Comparison of ENCODE assay signal across 8 mouse cellular contexts in genomic region chr4:108834971-108835311, GRCm38 (mm10). TPM values are rescaled to one million over a fixed set of nuclear protein-coding genes. Genes with fewer than 3 reads are reported as not detected.
A peak's percentile ranks its signal among the peaks of the same experiment; 100 is the strongest.
DNase-seq lines count a peak whose midpoint lies in the region; ATAC-seq and TF ChIP-seq lines count a peak whose summit lies in the region.

No protein-coding gene starts in this region.

- no peaks in the 10 kb centered on the region for H3K9me3 ChIP-seq in hindbrain, embryonic 11.5 days (ENCODE audit: control insufficient read depth, low read length)
- no peaks in the 10 kb centered on the region for H3K9me3 ChIP-seq in liver, postnatal 0 days (ENCODE audit: low read length)

- H3K27me3 ChIP-seq in spleen, adult 2 months (ENCODE audit: control insufficient read depth, insufficient read depth, low read length), result no peaks in the 10 kb centered on the region
- no peaks in the 10 kb centered on the region for H3K27me3 ChIP-seq in hindbrain, embryonic 11.5 days (ENCODE audit: control insufficient read depth, insufficient read depth, low read length)
- H3K27me3 ChIP-seq in liver, postnatal 0 days (ENCODE audit: insufficient read depth, low read length), result no peaks in the 10 kb centered on the region
- H3K27me3 ChIP-seq in splenic B cell, adult 2 months (ENCODE audit: control insufficient read depth, insufficient read depth, low read length, poor library complexity, severe bottlenecking), result no peaks in the 10 kb centered on the region

- peaks cover 2% of the 10 kb centered on the region; the same call in 1 of the 2 replicates for H3K36me3 ChIP-seq in spleen, adult 2 months (ENCODE audit: control insufficient read depth, insufficient read depth, low read length)
- no peaks in the 10 kb centered on the region for H3K36me3 ChIP-seq in hindbrain, embryonic 11.5 days (ENCODE audit: control insufficient read depth, insufficient read depth, low read length)
- H3K36me3 ChIP-seq in liver, postnatal 0 days (replicated peaks; ENCODE audit: insufficient read depth, low read length), result peaks cover 3% of the 10 kb centered on the region; the same call in 1 of the 2 replicates
- H3K36me3 ChIP-seq in splenic B cell, adult 2 months (ENCODE audit: control insufficient read depth, insufficient read depth, low read length, poor library complexity, severe bottlenecking), result no peaks in the 10 kb centered on the region

- peak overlapping the region; percentile 99 for H3K9ac ChIP-seq in hindbrain, embryonic 11.5 days (ENCODE audit: low read depth, low read length)
- peak overlapping the region; percentile 98 for H3K9ac ChIP-seq in liver, postnatal 0 days (replicated peaks)

- no peak overlapping the region for H3K27ac ChIP-seq in spleen, adult 2 months (ENCODE audit: insufficient read depth, low read length)
- peak overlapping the region; percentile 98 for H3K27ac ChIP-seq in hindbrain, embryonic 11.5 days (ENCODE audit: low read depth, low read length)
- peak overlapping the region; percentile 94 for H3K27ac ChIP-seq in liver, postnatal 0 days (ENCODE audit: low read depth)

- H3K4me2 ChIP-seq in hindbrain, embryonic 11.5 days (replicated peaks; ENCODE audit: low read depth, low read length), result peak overlapping the region; percentile 68
- peak overlapping the region; percentile 95 for H3K4me2 ChIP-seq in liver, postnatal 0 days (ENCODE audit: low read depth, low read length)

- peak overlapping the region; percentile 82 for H3K4me3 ChIP-seq in spleen, adult 2 months (ENCODE audit: extremely low read depth, insufficient read depth, insufficient read length)
- H3K4me3 ChIP-seq in hindbrain, embryonic 11.5 days (ENCODE audit: low read depth, low read length), result peak overlapping the region; percentile 97
- peak overlapping the region; percentile 99 for H3K4me3 ChIP-seq in liver, postnatal 0 days (ENCODE audit: low read depth, low read length)

- no peak for TF ChIP-seq CTCF in spleen, adult 2 months (IDR thresholded peaks at IDR 0.05; ENCODE audit: extremely low read depth, insufficient read depth, insufficient read length, insufficient replicate concordance)
- TF ChIP-seq CTCF in liver, postnatal 0 days (IDR thresholded peaks at IDR 0.05; ENCODE audit: low read depth), result no peak

- no peak for ATAC-seq in hindbrain, embryonic 11.5 days (ENCODE audit: low FRiP score)
- ATAC-seq in liver, postnatal 0 days, result no peak
- ATAC-seq in granulocyte monocyte progenitor cell, adult 5-6 weeks (replicated peaks; ENCODE audit: poor library complexity, severe bottlenecking), result no peak

- peaks cover 5% of the 10 kb centered on the region; the same call in 1 of the 2 replicates for H3K4me1 ChIP-seq in spleen, adult 2 months (ENCODE audit: control insufficient read depth, insufficient read depth, insufficient read length)
- peaks cover 4% of the 10 kb centered on the region; the same call in 1 of the 2 replicates for H3K4me1 ChIP-seq in hindbrain, embryonic 11.5 days (replicated peaks; ENCODE audit: control insufficient read depth, insufficient read depth, low read length)
- peaks cover 9% of the 10 kb centered on the region for H3K4me1 ChIP-seq in liver, postnatal 0 days (ENCODE audit: insufficient read depth)

- no peak for DNase-seq in spleen, adult 2 months (ENCODE audit: low read depth in 1 of 2, low spot score in 2 of 2)
- DNase-seq in spleen, postnatal 14 days (ENCODE audit: low spot score in 2 of 2), result no peak
- DNase-seq in cerebellum, postnatal 25 days, result peak; percentile 19 to 41
- DNase-seq in hindbrain, embryonic 11.5 days (ENCODE audit: low spot score), result peak; percentile 39
- DNase-seq in liver, postnatal 0 days, result no peak
- peak; percentile 9 for DNase-seq in splenic B cell, adult 2 months (ENCODE audit: low read depth, low spot score)
- no peak for DNase-seq in ovary, postnatal 14 days (ENCODE audit: low spot score)

- TF ChIP-seq EP300 in liver, postnatal 0 days (IDR thresholded peaks at IDR 0.05; ENCODE audit: low read depth), result no peak

- 1% methylated on average over 15 of the region's 15 CpGs for WGBS in spleen, adult 2 months
- WGBS in hindbrain, embryonic 11.5 days, result under 1% methylated on average over 15 of the region's 15 CpGs
- WGBS in liver, postnatal 0 days (ENCODE audit: insufficient replicate concordance), result 0% methylated on average over 15 of the region's 15 CpGs

- no peak for TF ChIP-seq POLR2A in spleen, adult 2 months (IDR thresholded peaks at IDR 0.05; ENCODE audit: low read depth, low read length)

RNA-seq across cellular contexts. Expression of gene Txndc12, which starts 0.5 kb away (rescaled TPM):
- polyA plus RNA-seq in spleen, adult 2 months (2012; rRNA removed), result 5.9 and 6.7 TPM in 2 replicates
- 111 and 115 TPM in 2 replicates for polyA plus RNA-seq in hindbrain, embryonic 11.5 days (2014; fragmentation: Nextera tagmentation; extraction: Ambion mirVana)
- polyA plus RNA-seq in liver, postnatal 0 days (2015; fragmentation: Nextera tagmentation; extraction: Ambion mirVana), result 43.1 and 44.2 TPM in 2 replicates
- 58.9 and 92.9 TPM in 2 replicates for total RNA-seq in granulocyte monocyte progenitor cell, adult 5-6 weeks (2014; fragmentation: Nextera tagmentation)
- 101 and 120 TPM in 2 replicates for total RNA-seq in granulocyte monocyte progenitor cell, adult 5-6 weeks (2017)

RNA-seq across cellular contexts. Expression of gene Btf3l4, which starts 1.5 kb away (rescaled TPM):
- polyA plus RNA-seq in spleen, adult 2 months (2012; rRNA removed), result 5.2 and 6.1 TPM in 2 replicates
- 251 and 269 TPM in 2 replicates for polyA plus RNA-seq in hindbrain, embryonic 11.5 days (2014; fragmentation: Nextera tagmentation; extraction: Ambion mirVana)
- 56.9 and 64.1 TPM in 2 replicates for polyA plus RNA-seq in liver, postnatal 0 days (2015; fragmentation: Nextera tagmentation; extraction: Ambion mirVana)
- total RNA-seq in granulocyte monocyte progenitor cell, adult 5-6 weeks (2014; fragmentation: Nextera tagmentation), result 35.0 and 41.2 TPM in 2 replicates
- 51.4 and 75.1 TPM in 2 replicates for total RNA-seq in granulocyte monocyte progenitor cell, adult 5-6 weeks (2017)

RNA-seq across cellular contexts. Expression of gene Kti12, which starts 12.6 kb away (rescaled TPM):
- polyA plus RNA-seq in spleen, adult 2 months (2012; rRNA removed), result 32.7 and 44.2 TPM in 2 replicates
- 40.5 and 44.1 TPM in 2 replicates for polyA plus RNA-seq in hindbrain, embryonic 11.5 days (2014; fragmentation: Nextera tagmentation; extraction: Ambion mirVana)
- polyA plus RNA-seq in liver, postnatal 0 days (2015; fragmentation: Nextera tagmentation; extraction: Ambion mirVana), result 27.6 and 29.6 TPM in 2 replicates
- total RNA-seq in granulocyte monocyte progenitor cell, adult 5-6 weeks (2014; fragmentation: Nextera tagmentation), result 33.0 and 44.0 TPM in 2 replicates
- 21.2 and 29.6 TPM in 2 replicates for total RNA-seq in granulocyte monocyte progenitor cell, adult 5-6 weeks (2017)

RNA-seq across cellular contexts. Expression of gene A730015C16Rik, which starts 13.5 kb away (rescaled TPM):
- polyA plus RNA-seq in spleen, adult 2 months (2012; rRNA removed), result 0.14 TPM in 1 of 2 replicates, not detected in the other
- polyA plus RNA-seq in hindbrain, embryonic 11.5 days (2014; fragmentation: Nextera tagmentation; extraction: Ambion mirVana), result 1.5 and 3.3 TPM in 2 replicates
- 0.27 and 0.72 TPM in 2 replicates for polyA plus RNA-seq in liver, postnatal 0 days (2015; fragmentation: Nextera tagmentation; extraction: Ambion mirVana)
- total RNA-seq in granulocyte monocyte progenitor cell, adult 5-6 weeks (2014; fragmentation: Nextera tagmentation), result not detected in 2 replicates
- 0.65 and 3.2 TPM in 2 replicates for total RNA-seq in granulocyte monocyte progenitor cell, adult 5-6 weeks (2017)

RNA-seq across cellular contexts. Expression of gene Rab3b, which starts 43.9 kb away (rescaled TPM):
- polyA plus RNA-seq in spleen, adult 2 months (2012; rRNA removed), result 0.58 and 0.81 TPM in 2 replicates
- 35.3 and 36.4 TPM in 2 replicates for polyA plus RNA-seq in hindbrain, embryonic 11.5 days (2014; fragmentation: Nextera tagmentation; extraction: Ambion mirVana)
- polyA plus RNA-seq in liver, postnatal 0 days (2015; fragmentation: Nextera tagmentation; extraction: Ambion mirVana), result 3.9 and 4.3 TPM in 2 replicates
- total RNA-seq in granulocyte monocyte progenitor cell, adult 5-6 weeks (2014; fragmentation: Nextera tagmentation), result not detected in 2 replicates
- total RNA-seq in granulocyte monocyte progenitor cell, adult 5-6 weeks (2017), result 4.8 TPM in 1 of 2 replicates, not detected in the other

Comparison
In these comparisons a context has a peak if more than half of its experiments do, and no peak if none do; other contexts are left out.
1. DNase-seq: peak in cerebellum, postnatal 25 days (2 of 2), hindbrain, embryonic 11.5 days (single experiment) and splenic B cell, adult 2 months (single experiment); none in spleen, adult 2 months (0 of 2), spleen, postnatal 14 days (0 of 2), liver, postnatal 0 days (single experiment) and ovary, postnatal 14 days (single experiment).
2. Peak in every context shown above with its lines, with median percentiles within 50 percentile points of each other: H3K4me3 ChIP-seq.